Mouse (Mus musculus) intestine, postnatal 0 days (tissue): ENCODE data around the gene Slfn8. TPM values are rescaled to one million over a fixed set of nuclear protein-coding genes. Genes with fewer than 3 reads are reported as not detected.
"Not testable (repeated sequence)": the region's sequence is repeated elsewhere in the genome, so short reads cannot be mapped to it uniquely, and the experiment has no call there.

Source experiments
- ATAC-seq: fragments of 200-750 bp; cut with Nextera tagmentation; 2 replicates; pipeline ENCODE4 v1.8.0; 2017; ENCODE audit warnings: mild to moderate bottlenecking, moderate TSS enrichment, moderate library complexity
- H3K27ac ChIP-seq: fragments of 300-500 bp; sonication (generic); 2 replicates; pipeline ENCODE4 v1.5.1; 2014; ENCODE audit warnings: mild to moderate bottlenecking, low read depth, low read length, moderate library complexity
- H3K27me3 ChIP-seq: fragments of 300-500 bp; sonication (generic); replicated peaks from 2 replicates; pipeline ENCODE4 v1.6.1; 2014; ENCODE audit warnings: low read length, mixed read lengths; ENCODE audit not compliant: control insufficient read depth, insufficient read depth
- H3K36me3 ChIP-seq: fragments of 300-500 bp; sonication (generic); 2 replicates; pipeline ENCODE4 v1.6.1; 2014; ENCODE audit warnings: mild to moderate bottlenecking, moderate library complexity; ENCODE audit not compliant: control insufficient read depth, insufficient read depth
- H3K4me1 ChIP-seq: fragments of 300-500 bp; sonication (generic); replicated peaks from 2 replicates; pipeline ENCODE4 v1.6.1; 2014; ENCODE audit warnings: antibody characterized with exemption, low read length, mixed read lengths; ENCODE audit not compliant: control insufficient read depth, insufficient read depth
- H3K4me2 ChIP-seq: fragments of 300-500 bp; sonication (generic); replicated peaks from 2 replicates; pipeline ENCODE4 v1.6.1; 2014; ENCODE audit warnings: low read depth, mild to moderate bottlenecking, moderate library complexity
- H3K4me3 ChIP-seq: fragments of 300-500 bp; sonication (generic); 2 replicates; pipeline ENCODE4 v1.5.1; 2014; ENCODE audit warnings: low read depth, low read length
- H3K9ac ChIP-seq: fragments of 300-500 bp; sonication (generic); 2 replicates; pipeline ENCODE4 v1.6.1; 2014; ENCODE audit warnings: mild to moderate bottlenecking, low read depth, low read length
- H3K9me3 ChIP-seq: fragments of 300-500 bp; sonication (generic); 2 replicates; pipeline ENCODE4 v1.6.1; 2016; ENCODE audit warnings: mixed run types; ENCODE audit not compliant: control insufficient read depth
- CTCF ChIP-seq: sonication (generic); IDR thresholded peaks from 2 replicates; pipeline ENCODE4 v1.5.1; 2016; ENCODE audit warnings: low read depth, mild to moderate bottlenecking, control low read depth, antibody characterized with exemption, moderate library complexity
- WGBS: fragments of 180-500 bp; shearing (Covaris S2); extraction: QIAGEN DNeasy Blood & Tissue Kit; methylation state at CpG from one replicate; pipeline ENCODE4 v1.1.7; 2014; 5-methylcytosine and 5-hydroxymethylcytosine counted together
- polyA plus RNA-seq: library from polyadenylated mRNA; unstranded; fragments of >200 nt; fragmentation: Nextera tagmentation; extraction: Ambion mirVana; gene quantifications from 2 replicates; pipeline ENCODE4 v1.2.1, GENCODE M21; 2015

The Slfn8 gene
- polyA plus RNA-seq, 1 experiment from 2014 or later: 0.30 TPM

- no peaks in the 10 kb centered on the region for H3K27me3 ChIP-seq
- no peaks in the 10 kb centered on the region for H3K9me3 ChIP-seq
- TF ChIP-seq CTCF: no peak
- no peak overlapping the region for H3K4me2 ChIP-seq
- H3K4me3 ChIP-seq: no peak overlapping the region
- no peaks in the 10 kb centered on the region for H3K4me1 ChIP-seq
- H3K9ac ChIP-seq: no peak overlapping the region
- no peaks in the 10 kb centered on the region for H3K36me3 ChIP-seq
- H3K27ac ChIP-seq: no peak overlapping the region
- ATAC-seq: no peak
These were observed 4.5 kb downstream of the Slfn8 start for GRCm38 (mm10) chr11:83016093-83016492.

GRCm38 (mm10) chr11:83013356-83013755, 7.3 kb downstream of the Slfn8 start:
- Histone ChIP-seq H3K9me3 (no peaks in the 10 kb centered on the region), H3K4me3 (no peak overlapping the region), H3K36me3 (no peaks in the 10 kb centered on the region), H3K27ac (no peak overlapping the region), H3K4me2 (no peak overlapping the region), H3K4me1 (no peaks in the 10 kb centered on the region), H3K27me3 (no peaks in the 10 kb centered on the region), H3K9ac (no peak overlapping the region)
- 84% methylated on average over 1 of the region's 1 CpGs for WGBS
- ATAC-seq: no peak
- TF ChIP-seq CTCF: no peak

- TF ChIP-seq CTCF: no peak
- Histone ChIP-seq H3K27me3 (no peaks in the 10 kb centered on the region), H3K36me3 (no peaks in the 10 kb centered on the region), H3K27ac (peak within 1 kb of the TSS; percentile 3; the same call in 1 of the 2 replicates), H3K4me1 (no peaks in the 10 kb centered on the region), H3K4me2 (peak within 1 kb of the TSS; percentile 68), H3K4me3 (peak within 1 kb of the TSS; percentile 45), H3K9ac (0 out of 2 replicates have a peak within 1 kb of the TSS, but pooled peaks have one; percentile 8), H3K9me3 (no peaks in the 10 kb centered on the region)
- WGBS: 9% methylated on average over 14 of the region's 14 CpGs
- ATAC-seq: peak; percentile 72
These were observed 29.0 kb downstream of the Slfn8 start, which contains the start of gene Slfn9 for GRCm38 (mm10) chr11:82991469-82992166. Gene Slfn9 (minus strand): TSS chr11:82991830.

GRCm38 (mm10) chr11:82990612-82991385, 29.8 kb downstream of the Slfn8 start:
- 0 out of 2 replicates have a peak overlapping the region, but pooled peaks have one; percentile 8 for H3K9ac ChIP-seq
- H3K4me3 ChIP-seq: peak overlapping the region; percentile 45
- not testable (repeated sequence) for H3K27me3 ChIP-seq, H3K27ac ChIP-seq, H3K4me1 ChIP-seq, H3K9me3 ChIP-seq, H3K36me3 ChIP-seq
- WGBS: 18% methylated on average over 19 of the region's 19 CpGs
- peak overlapping the region; percentile 68 for H3K4me2 ChIP-seq
- ATAC-seq: peak; percentile 79

GRCm38 (mm10) chr11:82989357-82989756, 31.3 kb downstream of the Slfn8 start:
- Histone ChIP-seq H3K9me3 (no peaks in the 10 kb centered on the region), H3K4me2 (peak overlapping the region; percentile 68), H3K4me1 (no peaks in the 10 kb centered on the region), H3K36me3 (no peaks in the 10 kb centered on the region; the same call in 1 of the 2 replicates), H3K27ac (no peak overlapping the region), H3K27me3 (no peaks in the 10 kb centered on the region), H3K9ac (no peak overlapping the region), H3K4me3 (no peak overlapping the region)
- no peak for ATAC-seq
- TF ChIP-seq CTCF: no peak
- 14% methylated on average over 12 of the region's 12 CpGs for WGBS

GRCm38 (mm10) chr11:82987621-82988020, 33.0 kb downstream of the Slfn8 start:
- no peaks in the 10 kb centered on the region for H3K9me3 ChIP-seq
- H3K36me3 ChIP-seq: peaks cover 3% of the 10 kb centered on the region; the same call in 1 of the 2 replicates
- no peak for ATAC-seq
- H3K4me1 ChIP-seq: no peaks in the 10 kb centered on the region
- TF ChIP-seq CTCF: no peak
- no peak overlapping the region for H3K4me2 ChIP-seq
- H3K27ac ChIP-seq: no peak overlapping the region
- WGBS: 86% methylated on average over 6 of the region's 6 CpGs
- H3K4me3 ChIP-seq: no peak overlapping the region
- no peaks in the 10 kb centered on the region for H3K27me3 ChIP-seq
- H3K9ac ChIP-seq: no peak overlapping the region
